Mouse (Mus musculus) left cerebral cortex, adult 6 months (tissue): ENCODE measurements around the gene Gm8011. TPM values are rescaled to one million over a fixed set of nuclear protein-coding genes. Genes with fewer than 3 reads are reported as not detected.

Experiments
- long read RNA-seq, 2 experiments: library from polyadenylated mRNA; unstranded; transcript quantifications; one replicate each; pipeline ENCODE4 v2.0.0; 2019 to 2020
- polyA plus RNA-seq: library from polyadenylated mRNA; unstranded; fragments of <200 nt; fragmentation: Nextera tagmentation; gene quantifications from 2 replicates; pipeline ENCODE4 v1.2.3, GENCODE M21; 2021

Gene Gm8011
- polyA plus RNA-seq = not detected in 2 replicates
- long read RNA-seq, experiment 1 = 0 reads
- long read RNA-seq, experiment 2 = 0 reads

GRCm38 (mm10) chr14:42463581-42463980 lies at the start of gene Gm8011:
Gene Gm8011, plus strand, starts transcription at chr14:42463881.

GRCm38 (mm10) chr14:42439573-42439972 lies 24.1 kb upstream of the Gm8011 start, which contains the start of gene Gm8005:
Gene Gm8005, minus strand, starts transcription at chr14:42439673.

GRCm38 (mm10) chr14:42502249-42502648 lies 38.6 kb downstream of the Gm8011 start, which contains the start of gene Gm8020:
Gene Gm8020, minus strand, starts transcription at chr14:42502349.

Other genes starting within 250 kb of the Gm8011 start
- not detected in 2 replicates for gene Gm17026, start 203.8 kb upstream of the Gm8011 start, polyA plus RNA-seq
- gene Gm9611, start 166.5 kb upstream of the Gm8011 start, polyA plus RNA-seq = not detected in 2 replicates
- not detected in 2 replicates for gene Gm7995, start 153.7 kb upstream of the Gm8011 start, polyA plus RNA-seq
- not detected in 2 replicates for gene Gm8005, start 24.2 kb upstream of the Gm8011 start, polyA plus RNA-seq
- gene Gm8020, start 38.5 kb downstream of the Gm8011 start, polyA plus RNA-seq = not detected in 2 replicates
- 0.14 TPM in 1 of 2 replicates, not detected in the other for gene Gm8024, start 60.4 kb downstream of the Gm8011 start, polyA plus RNA-seq
- gene Gm17124, start 136.0 kb downstream of the Gm8011 start, polyA plus RNA-seq = not detected in 2 replicates
- not detected in 2 replicates for gene Gm3633, start 178.0 kb downstream of the Gm8011 start, polyA plus RNA-seq
- 0.09 TPM in 1 of 2 replicates, not detected in the other for gene Gm10378, start 192.1 kb downstream of the Gm8011 start, polyA plus RNA-seq